Mouse (Mus musculus) intestine, embryonic 15.5 days (tissue): ENCODE measurements around the gene Glce. TPM values are rescaled to one million over a fixed set of nuclear protein-coding genes. Genes with fewer than 3 reads are reported as not detected.

Experiments used
- ATAC-seq: fragments of 200-750 bp; cut with Nextera tagmentation; 2 replicates; pipeline ENCODE4 v1.8.0; 2017; ENCODE audit warnings: moderate TSS enrichment, moderate library complexity
- H3K27ac ChIP-seq: fragments of 300-500 bp; sonication (generic); 2 replicates; pipeline ENCODE4 v1.5.1; 2015; ENCODE audit warnings: mild to moderate bottlenecking, inconsistent platforms
- H3K27me3 ChIP-seq: fragments of 300-500 bp; sonication (generic); replicated peaks from 2 replicates; pipeline ENCODE4 v1.6.1; 2015; ENCODE audit warnings: inconsistent platforms
- H3K36me3 ChIP-seq: fragments of 300-500 bp; sonication (generic); 2 replicates; pipeline ENCODE4 v1.6.1; 2015; ENCODE audit warnings: inconsistent platforms
- H3K4me1 ChIP-seq: fragments of 300-500 bp; sonication (generic); replicated peaks from 2 replicates; pipeline ENCODE4 v1.6.1; 2015; ENCODE audit warnings: inconsistent platforms
- H3K4me2 ChIP-seq: fragments of 300-500 bp; sonication (generic); replicated peaks from 2 replicates; pipeline ENCODE4 v1.6.1; 2015; ENCODE audit warnings: mild to moderate bottlenecking, inconsistent platforms
- H3K4me3 ChIP-seq: fragments of 300-500 bp; sonication (generic); replicated peaks from 2 replicates; pipeline ENCODE4 v1.5.1; 2015; ENCODE audit warnings: inconsistent platforms
- H3K9ac ChIP-seq: fragments of 300-500 bp; sonication (generic); 2 replicates; pipeline ENCODE4 v1.6.1; 2015; ENCODE audit warnings: inconsistent platforms
- H3K9me3 ChIP-seq: fragments of 300-500 bp; sonication (generic); 2 replicates; pipeline ENCODE4 v1.6.1; 2016; ENCODE audit warnings: inconsistent platforms
- WGBS: fragments of 180-500 bp; shearing (Covaris S2); methylation state at CpG from one replicate; pipeline ENCODE4 v1.1.7; 2015; 5-methylcytosine and 5-hydroxymethylcytosine counted together
- polyA plus RNA-seq: library from polyadenylated mRNA; unstranded; fragments of >200 nt; fragmentation: Nextera tagmentation; extraction: Ambion mirVana; gene quantifications from 2 replicates; pipeline ENCODE4 v1.2.1, GENCODE M21; 2015

Glce gene
- polyA plus RNA-seq, 1 experiment from 2014 or later, result 20.8 TPM

- peaks cover 25% of the 10 kb centered on the region for H3K4me1 ChIP-seq
- no peaks in the 10 kb centered on the region for H3K9me3 ChIP-seq
- H3K9ac ChIP-seq, result no peak overlapping the region
- no peak overlapping the region for H3K4me2 ChIP-seq
- peak; percentile 15; the same call in 1 of the 2 replicates for ATAC-seq
- H3K27ac ChIP-seq, result no peak overlapping the region
- no peak overlapping the region for H3K4me3 ChIP-seq
- no peaks in the 10 kb centered on the region for H3K36me3 ChIP-seq
- WGBS, result 19% methylated on average over 7 of the region's 7 CpGs
- 0 out of 2 replicates have a peak, but pooled peaks cover 3% of the 10 kb centered on the region for H3K27me3 ChIP-seq
Measured at GRCm38 (mm10) chr9:62021583-62022120, 100.8 kb downstream of the Glce start.

- Histone ChIP-seq H3K4me3 (no peak overlapping the region), H3K4me2 (no peak overlapping the region), H3K27ac (no peak overlapping the region), H3K4me1 (peaks cover 18% of the 10 kb centered on the region; the same call in 1 of the 2 replicates), H3K9me3 (no peaks in the 10 kb centered on the region), H3K36me3 (no peaks in the 10 kb centered on the region), H3K9ac (no peak overlapping the region), H3K27me3 (no peaks in the 10 kb centered on the region)
- ATAC-seq, result no peak
- 83% methylated on average over 7 of the region's 7 CpGs for WGBS
Measured at GRCm38 (mm10) chr9:62020259-62020658, 102.2 kb downstream of the Glce start.

GRCm38 (mm10) chr9:62018229-62019093, 104.0 kb downstream of the Glce start:
- Histone ChIP-seq H3K27me3 (no peaks in the 10 kb centered on the region), H3K4me2 (no peak overlapping the region), H3K4me1 (peaks cover 9% of the 10 kb centered on the region; the same call in 1 of the 2 replicates), H3K27ac (no peak overlapping the region), H3K36me3 (no peaks in the 10 kb centered on the region), H3K9ac (no peak overlapping the region), H3K9me3 (no peaks in the 10 kb centered on the region), H3K4me3 (no peak overlapping the region)
- no peak for ATAC-seq
- 70% methylated on average over 14 of the region's 14 CpGs for WGBS

GRCm38 (mm10) chr9:62017329-62017728, 105.1 kb downstream of the Glce start:
- 74% methylated on average over 6 of the region's 6 CpGs for whole genome bisulfite sequencing
- Histone ChIP-seq H3K4me1 (peaks cover 7% of the 10 kb centered on the region; the same call in 1 of the 2 replicates), H3K27me3 (no peaks in the 10 kb centered on the region), H3K4me3 (no peak overlapping the region), H3K4me2 (no peak overlapping the region), H3K9ac (no peak overlapping the region), H3K36me3 (no peaks in the 10 kb centered on the region), H3K9me3 (no peaks in the 10 kb centered on the region), H3K27ac (no peak overlapping the region)
- peak; percentile 33; the same call in 1 of the 2 replicates for ATAC-seq

- H3K4me2 ChIP-seq, result no peak overlapping the region
- WGBS, result 61% methylated on average over 3 of the region's 3 CpGs
- no peaks in the 10 kb centered on the region for H3K27me3 ChIP-seq
- no peak overlapping the region for H3K27ac ChIP-seq
- ATAC-seq, result no peak
- no peaks in the 10 kb centered on the region for H3K9me3 ChIP-seq
- peaks cover 6% of the 10 kb centered on the region; the same call in 1 of the 2 replicates for H3K4me1 ChIP-seq
- H3K36me3 ChIP-seq, result no peaks in the 10 kb centered on the region
- H3K9ac ChIP-seq, result no peak overlapping the region
- no peak overlapping the region for H3K4me3 ChIP-seq
Measured at GRCm38 (mm10) chr9:62015504-62015903, 107.0 kb downstream of the Glce start.

GRCm38 (mm10) chr9:62013316-62014097, 108.9 kb downstream of the Glce start:
- no peaks in the 10 kb centered on the region for H3K36me3 ChIP-seq
- WGBS, result 69% methylated on average over 12 of the region's 12 CpGs
- no peak overlapping the region for H3K27ac ChIP-seq
- ATAC-seq, result no peak
- no peak overlapping the region for H3K4me2 ChIP-seq
- no peaks in the 10 kb centered on the region for H3K9me3 ChIP-seq
- H3K27me3 ChIP-seq, result no peaks in the 10 kb centered on the region
- H3K9ac ChIP-seq, result no peak overlapping the region
- no peak overlapping the region for H3K4me3 ChIP-seq
- peaks cover 4% of the 10 kb centered on the region; the same call in 1 of the 2 replicates for H3K4me1 ChIP-seq

GRCm38 (mm10) chr9:62008360-62008759, 114.1 kb downstream of the Glce start:
- 0 out of 2 replicates have a peak overlapping the region, but pooled peaks have one; percentile 3 for H3K27ac ChIP-seq
- no peaks in the 10 kb centered on the region for H3K27me3 ChIP-seq
- ATAC-seq, result peak; percentile 85
- peaks cover 8% of the 10 kb centered on the region; the same call in 1 of the 2 replicates for H3K4me1 ChIP-seq
- no peak overlapping the region for H3K9ac ChIP-seq
- no peak overlapping the region for H3K4me3 ChIP-seq
- peak overlapping the region; percentile 30; the same call in 1 of the 2 replicates for H3K4me2 ChIP-seq
- no peaks in the 10 kb centered on the region for H3K9me3 ChIP-seq
- WGBS, result 52% methylated on average over 5 of the region's 5 CpGs
- H3K36me3 ChIP-seq, result no peaks in the 10 kb centered on the region

Other genes starting within 250 kb of the Glce start
- gene Rplp1, start 208.1 kb downstream of the Glce start, polyA plus RNA-seq, result 1,374 and 1,471 TPM in 2 replicates
- 83.2 and 92.6 TPM in 2 replicates for gene Kif23, start 175.9 kb downstream of the Glce start, polyA plus RNA-seq
- gene Paqr5, start 95.8 kb downstream of the Glce start, polyA plus RNA-seq, result 7.6 and 9.6 TPM in 2 replicates
- gene Spesp1, start 159.6 kb upstream of the Glce start, polyA plus RNA-seq, result not detected in 2 replicates
- 149 and 165 TPM in 2 replicates for gene Anp32a, start 218.6 kb upstream of the Glce start, polyA plus RNA-seq